Mouse (Mus musculus) embryonic facial prominence, embryonic 14.5 days (tissue): Measurements from ENCODE around the gene Myod1. TPM values are rescaled to one million over a fixed set of nuclear protein-coding genes. Genes with fewer than 3 reads are reported as not detected.

Experiments
- ATAC-seq: fragments of 200-750 bp; cut with Nextera tagmentation; 2 replicates; pipeline ENCODE4 v1.8.0; 2017; ENCODE audit warnings: low read depth, moderate number of reproducible peaks, moderate TSS enrichment
- DNase-seq: peaks from one replicate; pipeline ENCODE4 v3.0.0-alpha.2; 2015; ENCODE audit warnings: low spot score
- H3K27ac ChIP-seq: fragments of 300-500 bp; sonication (generic); replicated peaks from 2 replicates; pipeline ENCODE4 v1.5.1; 2014; ENCODE audit warnings: low read depth, mild to moderate bottlenecking, low read length, moderate library complexity
- H3K27me3 ChIP-seq: fragments of 300-500 bp; sonication (generic); replicated peaks from 2 replicates; pipeline ENCODE4 v1.6.1; 2014; ENCODE audit warnings: low read length; ENCODE audit not compliant: control insufficient read depth, insufficient read depth
- H3K36me3 ChIP-seq: fragments of 300-500 bp; sonication (generic); 2 replicates; pipeline ENCODE4 v1.6.1; 2014; ENCODE audit warnings: low read length, mixed read lengths; ENCODE audit not compliant: control insufficient read depth, insufficient read depth
- H3K4me1 ChIP-seq: fragments of 300-500 bp; sonication (generic); 2 replicates; pipeline ENCODE4 v1.6.1; 2014; ENCODE audit warnings: antibody characterized with exemption, low read length; ENCODE audit not compliant: control insufficient read depth, insufficient read depth
- H3K4me2 ChIP-seq: fragments of 300-500 bp; sonication (generic); 2 replicates; pipeline ENCODE4 v1.6.1; 2014; ENCODE audit warnings: low read depth, mild to moderate bottlenecking, low read length, moderate library complexity, mixed read lengths
- H3K4me3 ChIP-seq: fragments of 300-500 bp; sonication (generic); 2 replicates; pipeline ENCODE4 v1.5.1; 2014; ENCODE audit warnings: low read depth, mild to moderate bottlenecking, low read length
- H3K9ac ChIP-seq: fragments of 300-500 bp; sonication (generic); 2 replicates; pipeline ENCODE4 v1.6.1; 2014; ENCODE audit warnings: low read depth, mild to moderate bottlenecking, low read length, moderate library complexity, mixed read lengths
- H3K9me3 ChIP-seq: fragments of 300-500 bp; sonication (generic); 2 replicates; pipeline ENCODE4 v1.6.1; 2016; ENCODE audit warnings: low read length; ENCODE audit not compliant: control insufficient read depth
- WGBS: fragments of 180-500 bp; shearing (Covaris S2); extraction: QIAGEN DNeasy Blood & Tissue Kit; methylation state at CpG from one replicate; pipeline ENCODE4 v1.1.7; 2014; 5-methylcytosine and 5-hydroxymethylcytosine counted together
- polyA plus RNA-seq: library from polyadenylated mRNA; unstranded; fragments of >200 nt; fragmentation: Nextera tagmentation; extraction: Ambion mirVana; gene quantifications from 2 replicates; pipeline ENCODE4 v1.2.1, GENCODE M21; 2014

Myod1 gene
- polyA plus RNA-seq, 1 experiment from 2014 or later = 46.5 TPM

DNA sequence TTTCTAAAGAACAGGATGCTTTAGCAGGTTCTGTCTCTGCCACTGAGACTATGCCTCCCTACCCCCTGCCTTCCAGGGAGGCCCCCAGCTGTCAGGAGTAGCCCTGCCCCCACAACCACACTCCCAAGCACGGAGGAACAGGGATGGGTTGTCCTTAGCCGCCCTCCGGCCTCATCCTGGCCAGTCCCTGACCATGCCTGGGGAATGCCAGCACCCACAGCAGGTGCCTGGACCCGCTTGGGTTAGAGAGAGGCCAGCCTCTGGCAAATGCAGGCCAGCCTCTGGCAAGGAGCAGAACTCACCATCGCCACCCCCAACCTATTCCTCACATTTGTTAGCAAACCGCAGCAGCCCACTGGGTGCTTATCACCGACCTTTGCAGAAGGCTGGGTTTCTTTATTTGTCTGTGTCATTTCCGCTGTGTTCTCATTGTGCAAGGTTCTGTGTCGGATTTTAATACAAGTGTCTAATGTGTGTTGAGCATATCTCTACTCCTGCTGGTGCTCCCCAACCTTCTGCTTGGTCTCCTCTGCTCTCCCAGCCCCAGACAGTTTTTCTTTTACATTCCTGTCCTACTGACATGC lies 26.1 kb upstream of the Myod1 start:
- WGBS = 45% methylated on average over 6 of the region's 9 CpGs
- ATAC-seq (no peak), DNase-seq (peak; percentile 4)
- Histone ChIP-seq H3K9ac (no peak overlapping the region), H3K27me3 (peaks cover 39% of the 10 kb centered on the region), H3K36me3 (no peaks in the 10 kb centered on the region), H3K4me3 (no peak overlapping the region), H3K4me1 (no peaks in the 10 kb centered on the region), H3K4me2 (no peak overlapping the region), H3K9me3 (no peaks in the 10 kb centered on the region), H3K27ac (no peak overlapping the region)

DNA sequence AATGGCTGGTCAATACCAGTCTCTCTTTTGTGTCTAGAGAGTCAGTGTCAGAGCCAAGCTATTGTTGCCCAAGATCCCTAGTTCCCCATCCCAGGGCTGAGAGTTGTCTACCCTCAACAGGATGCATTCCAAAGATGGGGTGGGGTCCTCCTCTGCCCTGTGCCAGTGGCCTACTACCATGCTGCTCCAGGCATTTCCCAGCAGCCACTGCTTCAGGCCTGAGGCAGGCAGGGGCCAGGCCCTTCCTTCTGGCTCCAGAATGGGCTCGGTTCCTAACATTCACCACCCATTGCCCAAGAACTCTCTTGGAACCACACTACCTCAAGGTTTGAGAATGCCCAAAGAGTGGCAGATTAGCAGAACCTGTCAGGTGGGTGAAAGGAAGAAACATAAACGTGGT lies 23.5 kb upstream of the Myod1 start:
- no peak overlapping the region for H3K27ac ChIP-seq
- H3K4me2 ChIP-seq = no peak overlapping the region
- no peaks in the 10 kb centered on the region for H3K4me1 ChIP-seq
- peaks cover 34% of the 10 kb centered on the region for H3K27me3 ChIP-seq
- peak; percentile 39; the same call in 1 of the 2 replicates for ATAC-seq
- H3K9ac ChIP-seq = no peak overlapping the region
- H3K36me3 ChIP-seq = no peaks in the 10 kb centered on the region
- DNase-seq = peak; percentile 24
- no peak overlapping the region for H3K4me3 ChIP-seq
- H3K9me3 ChIP-seq = no peaks in the 10 kb centered on the region
- WGBS = 68% methylated on average over 2 of the region's 2 CpGs

DNA sequence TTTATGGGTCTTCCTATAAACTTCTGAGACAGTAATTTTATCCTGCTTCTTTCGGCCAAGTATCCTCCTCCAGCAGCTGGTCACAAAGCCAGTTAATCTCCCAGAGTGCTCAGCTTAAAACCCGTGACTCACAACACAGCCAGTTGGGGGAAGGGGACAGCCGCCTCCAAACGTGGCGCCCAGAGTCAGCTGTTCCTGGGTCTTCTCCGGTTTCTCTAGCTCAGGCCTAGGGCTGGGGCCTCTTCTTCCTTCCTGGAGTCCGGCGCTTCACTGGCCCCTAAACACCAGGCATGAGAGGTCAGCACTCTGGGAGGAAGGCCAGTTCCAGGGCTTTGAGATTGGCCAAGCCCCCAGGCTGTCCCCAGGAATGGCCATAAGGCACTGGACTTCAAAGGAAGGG lies 23.1 kb upstream of the Myod1 start:
- H3K36me3 ChIP-seq = no peaks in the 10 kb centered on the region
- no peaks in the 10 kb centered on the region for H3K9me3 ChIP-seq
- peaks cover 30% of the 10 kb centered on the region for H3K27me3 ChIP-seq
- DNase-seq (peak; percentile 81), ATAC-seq (peak; percentile 88)
- H3K9ac ChIP-seq = no peak overlapping the region
- no peaks in the 10 kb centered on the region for H3K4me1 ChIP-seq
- H3K4me3 ChIP-seq = no peak overlapping the region
- H3K4me2 ChIP-seq = no peak overlapping the region
- no peak overlapping the region for H3K27ac ChIP-seq
- whole genome bisulfite sequencing = 23% methylated on average over 7 of the region's 8 CpGs

DNA sequence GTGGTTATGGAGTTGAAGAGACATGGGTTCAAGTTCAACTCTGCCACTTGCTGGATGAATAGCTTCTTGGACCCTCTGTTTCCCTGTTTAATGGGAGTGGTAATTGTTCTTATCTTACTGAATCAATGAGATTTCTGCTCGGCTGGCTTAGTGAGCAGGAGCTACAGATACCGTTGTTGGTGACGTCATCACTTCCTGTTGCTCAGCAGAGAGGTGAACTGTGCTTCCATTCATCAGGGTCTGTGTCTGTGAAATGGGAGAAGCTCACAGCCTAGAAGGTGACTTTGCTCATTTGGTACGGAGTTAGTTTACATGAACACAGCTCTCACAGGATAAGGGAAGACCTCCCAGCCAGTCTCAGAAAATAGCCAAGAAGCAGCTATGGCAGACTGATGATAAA lies 22.4 kb upstream of the Myod1 start:
- no peak for ATAC-seq
- H3K36me3 ChIP-seq = no peaks in the 10 kb centered on the region

DNA sequence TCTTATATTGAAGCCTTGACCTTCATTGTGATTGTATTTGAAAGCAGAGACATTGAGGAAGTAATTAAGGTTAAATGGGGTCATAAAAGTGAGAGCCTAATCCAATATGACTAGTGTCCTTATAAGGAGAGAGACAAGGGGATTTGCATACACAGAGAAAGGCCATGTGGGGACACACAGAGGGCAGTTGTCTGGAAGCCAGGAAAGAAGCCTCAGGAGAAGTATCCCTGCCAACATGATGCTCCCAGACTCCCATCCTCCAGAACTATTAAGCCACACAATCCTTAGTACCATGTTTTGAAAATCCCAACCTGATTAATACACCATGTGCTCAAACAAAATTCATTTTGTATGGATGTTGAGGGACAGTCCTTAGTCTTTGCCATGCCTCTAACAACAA lies 14.5 kb upstream of the Myod1 start:
- H3K4me1 ChIP-seq = no peaks in the 10 kb centered on the region
- H3K4me3 ChIP-seq = no peak overlapping the region
- H3K27me3 ChIP-seq = no peaks in the 10 kb centered on the region
- DNase-seq (no peak), ATAC-seq (no peak)
- H3K9ac ChIP-seq = no peak overlapping the region
- H3K27ac ChIP-seq = no peak overlapping the region
- no peak overlapping the region for H3K4me2 ChIP-seq
- no peaks in the 10 kb centered on the region for H3K36me3 ChIP-seq
- no peaks in the 10 kb centered on the region for H3K9me3 ChIP-seq

More for the DNA sequence above, 22.4 kb upstream of the Myod1 start:
- H3K9me3 ChIP-seq = no peaks in the 10 kb centered on the region
- 36% methylated on average over 4 of the region's 4 CpGs for WGBS
- no peak for DNase-seq
- H3K27me3 ChIP-seq = peaks cover 24% of the 10 kb centered on the region
- no peak overlapping the region for H3K4me3 ChIP-seq
- no peaks in the 10 kb centered on the region for H3K4me1 ChIP-seq
- H3K27ac ChIP-seq = no peak overlapping the region
- no peak overlapping the region for H3K9ac ChIP-seq
- H3K4me2 ChIP-seq = no peak overlapping the region

DNA sequence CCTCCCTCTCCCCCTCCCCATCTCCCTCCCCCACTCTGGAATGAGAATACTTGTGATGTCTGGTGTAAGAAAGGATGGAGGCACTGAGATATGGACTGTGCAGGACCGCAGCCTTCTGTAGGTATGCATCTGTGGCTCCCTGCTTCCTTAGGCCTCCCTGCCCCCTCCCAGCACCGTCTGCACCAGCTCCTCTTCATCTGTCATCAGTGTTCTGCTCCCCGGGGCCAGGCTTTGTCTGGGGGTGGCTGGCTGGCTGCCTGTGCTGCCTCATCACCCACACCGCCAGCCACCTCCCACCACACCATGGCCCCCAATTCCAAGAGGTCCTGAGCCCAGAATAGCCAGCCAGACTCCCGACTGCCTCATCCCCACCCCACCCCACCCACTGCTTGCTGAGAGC lies 12.1 kb upstream of the Myod1 start:
- Histone ChIP-seq H3K36me3 (no peaks in the 10 kb centered on the region), H3K4me3 (no peak overlapping the region), H3K4me1 (no peaks in the 10 kb centered on the region), H3K9me3 (no peaks in the 10 kb centered on the region), H3K4me2 (no peak overlapping the region), H3K27ac (no peak overlapping the region), H3K27me3 (no peaks in the 10 kb centered on the region), H3K9ac (no peak overlapping the region)
- DNase-seq (peak; percentile 26), ATAC-seq (peak; percentile 37; the same call in 1 of the 2 replicates)
- WGBS = 44% methylated on average over 5 of the region's 5 CpGs

DNA sequence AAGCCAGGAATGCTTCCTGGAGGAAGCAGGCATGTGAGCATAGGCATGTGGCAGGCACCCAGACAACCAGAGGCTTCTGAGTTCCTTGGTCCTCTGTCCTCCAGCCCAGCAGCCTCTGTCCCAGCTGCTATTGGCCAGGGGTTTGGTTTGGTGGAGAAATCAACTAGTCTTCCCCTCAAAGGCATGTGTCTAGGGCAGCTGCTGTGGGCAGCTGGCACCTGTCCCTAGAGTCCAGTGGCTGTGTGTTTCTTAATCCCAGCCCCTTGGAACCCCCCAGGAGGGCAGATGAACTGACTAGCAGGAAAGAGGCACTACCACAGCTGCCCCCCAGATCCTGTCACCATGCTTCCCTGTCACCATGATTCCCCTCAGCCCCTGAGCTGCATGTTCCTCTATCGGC lies 10.5 kb upstream of the Myod1 start:
- no peak overlapping the region for H3K27ac ChIP-seq
- peak; percentile 56 for DNase-seq

DNA sequence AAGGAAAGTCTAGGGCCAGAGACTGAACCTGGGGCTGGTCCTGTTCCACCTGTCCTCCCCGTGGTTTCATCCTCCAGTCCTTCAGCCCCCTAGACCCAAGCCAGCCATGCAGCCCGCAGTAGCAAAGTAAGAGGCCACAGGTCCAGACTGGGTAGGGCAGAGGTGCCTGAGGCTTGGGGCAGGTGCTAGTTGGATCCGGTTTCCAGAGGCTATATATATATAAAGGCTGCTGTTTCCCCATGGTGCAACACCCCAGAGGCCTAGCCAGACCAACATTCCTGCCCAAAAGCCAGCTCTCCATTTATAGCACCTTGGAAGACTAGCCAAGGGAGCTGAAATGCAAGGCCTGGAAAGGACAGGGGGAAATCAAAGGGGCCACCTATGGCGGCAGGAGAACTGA lies 5.2 kb upstream of the Myod1 start:
- H3K36me3 ChIP-seq = no peaks in the 10 kb centered on the region
- peaks cover 32% of the 10 kb centered on the region for H3K27me3 ChIP-seq
- H3K9me3 ChIP-seq = no peaks in the 10 kb centered on the region
- H3K4me2 ChIP-seq = no peak overlapping the region
- no peak overlapping the region for H3K9ac ChIP-seq
- H3K4me3 ChIP-seq = no peak overlapping the region
- no peaks in the 10 kb centered on the region for H3K4me1 ChIP-seq
- DNase-seq (no peak), ATAC-seq (no peak)
- H3K27ac ChIP-seq = no peak overlapping the region
- 72% methylated on average over 4 of the region's 4 CpGs for WGBS

More for the DNA sequence above, 10.5 kb upstream of the Myod1 start:
- WGBS = 71% methylated on average over 1 of the region's 1 CpGs
- Histone ChIP-seq H3K9ac (no peak overlapping the region), H3K4me3 (no peak overlapping the region), H3K36me3 (no peaks in the 10 kb centered on the region), H3K4me1 (no peaks in the 10 kb centered on the region), H3K27me3 (no peaks in the 10 kb centered on the region), H3K9me3 (no peaks in the 10 kb centered on the region), H3K4me2 (no peak overlapping the region)
- ATAC-seq = peak; percentile 63; the same call in 1 of the 2 replicates

DNA sequence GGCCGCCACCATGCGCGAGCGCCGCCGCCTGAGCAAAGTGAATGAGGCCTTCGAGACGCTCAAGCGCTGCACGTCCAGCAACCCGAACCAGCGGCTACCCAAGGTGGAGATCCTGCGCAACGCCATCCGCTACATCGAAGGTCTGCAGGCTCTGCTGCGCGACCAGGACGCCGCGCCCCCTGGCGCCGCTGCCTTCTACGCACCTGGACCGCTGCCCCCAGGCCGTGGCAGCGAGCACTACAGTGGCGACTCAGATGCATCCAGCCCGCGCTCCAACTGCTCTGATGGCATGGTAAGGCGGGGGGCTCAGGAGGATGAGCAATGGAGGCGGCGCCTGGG lies 703 bp downstream of the Myod1 start:
- Histone ChIP-seq H3K9ac (peak overlapping the region; percentile 54), H3K27ac (0 out of 2 replicates have a peak overlapping the region, but pooled peaks have one; percentile 28), H3K36me3 (no peaks in the 10 kb centered on the region), H3K27me3 (peaks cover 74% of the 10 kb centered on the region), H3K4me1 (peaks cover 3% of the 10 kb centered on the region; the same call in 1 of the 2 replicates), H3K4me3 (peak overlapping the region; percentile 30), H3K4me2 (peak overlapping the region; percentile 43), H3K9me3 (no peaks in the 10 kb centered on the region)
- peak; percentile 48 for DNase-seq
- 0 out of 2 replicates have a peak, but pooled peaks have one; percentile 20 for ATAC-seq
- WGBS = 3% methylated on average over 26 of the region's 33 CpGs
